11 mouse cellular contexts compared by ENCODE assay signal in genomic region chr11:97115797-97116196, GRCm38 (mm10). TPM values are rescaled to one million over a fixed set of nuclear protein-coding genes. Genes with fewer than 3 reads are reported as not detected.
A peak's percentile ranks its signal among the peaks of the same experiment; 100 is the strongest.
DNase-seq lines count a peak whose midpoint lies in the region; ATAC-seq lines count a peak whose summit lies in the region.
"Had no signal": no experiment of that assay in that cellular context is flagged by ENCODE, and none has a peak within 500 bp of the region (broad histone marks: within the 10 kb centered on the region; RNA-seq: fewer than 3 reads in every experiment).

No protein-coding gene starts in this region.

- peaks cover 16% of the 10 kb centered on the region for H3K4me1 ChIP-seq in liver, embryonic 11.5 days (replicated peaks; ENCODE audit: control insufficient read depth, insufficient read depth, low read length)
- peaks cover 23% of the 10 kb centered on the region for H3K4me1 ChIP-seq in embryonic facial prominence, embryonic 12.5 days
- H3K4me1 ChIP-seq in intestine, embryonic 15.5 days (replicated peaks): peaks cover 15% of the 10 kb centered on the region

- H3K4me3 ChIP-seq in liver, embryonic 11.5 days (ENCODE audit: low read depth, low read length): peak overlapping the region; percentile 39; the same call in 1 of the 2 replicates
- peak overlapping the region; percentile 37 for H3K4me3 ChIP-seq in embryonic facial prominence, embryonic 12.5 days
- H3K4me3 ChIP-seq in intestine, embryonic 15.5 days (replicated peaks): 0 out of 2 replicates have a peak overlapping the region, but pooled peaks have one; percentile 39

- H3K9me3 ChIP-seq in liver, embryonic 11.5 days (ENCODE audit: control insufficient read depth, low read length): no peaks in the 10 kb centered on the region
- H3K9me3 ChIP-seq in embryonic facial prominence, embryonic 12.5 days: no peaks in the 10 kb centered on the region
- no peaks in the 10 kb centered on the region for H3K9me3 ChIP-seq in intestine, embryonic 15.5 days

- 8% methylated on average over 11 of the region's 11 CpGs for WGBS in liver, embryonic 11.5 days
- 7% methylated on average over 11 of the region's 11 CpGs for WGBS in embryonic facial prominence, embryonic 12.5 days
- 9% methylated on average over 11 of the region's 11 CpGs for WGBS in intestine, embryonic 15.5 days

- H3K36me3 ChIP-seq in liver, embryonic 11.5 days (ENCODE audit: control insufficient read depth, insufficient read depth, low read length): no peaks in the 10 kb centered on the region
- no peaks in the 10 kb centered on the region for H3K36me3 ChIP-seq in embryonic facial prominence, embryonic 12.5 days
- H3K36me3 ChIP-seq in intestine, embryonic 15.5 days: no peaks in the 10 kb centered on the region

- peak overlapping the region; percentile 62 for H3K4me2 ChIP-seq in liver, embryonic 11.5 days
- H3K4me2 ChIP-seq in embryonic facial prominence, embryonic 12.5 days (replicated peaks): peak overlapping the region; percentile 83
- H3K4me2 ChIP-seq in intestine, embryonic 15.5 days (replicated peaks): peak overlapping the region; percentile 76

- no peak for ATAC-seq in liver, embryonic 11.5 days (replicated peaks; ENCODE audit: low FRiP score)
- ATAC-seq in embryonic facial prominence, embryonic 12.5 days (ENCODE audit: insufficient number of reproducible peaks, insufficient read depth, low FRiP score, low TSS enrichment): no peak
- ATAC-seq in intestine, embryonic 15.5 days: no peak
- ATAC-seq in neutrophil, adult 5-6 weeks (ENCODE audit: extremely low read depth, insufficient number of reproducible peaks, low FRiP score, poor library complexity, severe bottlenecking): peak; percentile 41; the same call in 1 of the 2 replicates
- ATAC-seq: midbrain, embryonic 16.5 days had no signal

- H3K27me3 ChIP-seq in liver, embryonic 11.5 days (replicated peaks; ENCODE audit: control insufficient read depth, insufficient read depth, low read length): peaks cover 86% of the 10 kb centered on the region
- H3K27me3 ChIP-seq in embryonic facial prominence, embryonic 12.5 days: peaks cover 63% of the 10 kb centered on the region
- H3K27me3 ChIP-seq in intestine, embryonic 15.5 days (replicated peaks): peaks cover 63% of the 10 kb centered on the region

- no peak for DNase-seq in liver, embryonic 11.5 days (ENCODE audit: low spot score)
- DNase-seq in liver (no peak), MN1 (ENCODE audit: low spot score) (no peak)
- DNase-seq in retina, postnatal 1 day: no peak
- no peak for DNase-seq in cerebellum, postnatal 14 days
- DNase-seq: heart, postnatal 14 days; spleen, adult 18-20 months had no signal

- H3K27ac ChIP-seq in liver, embryonic 11.5 days (ENCODE audit: low read depth, low read length): no peak overlapping the region
- H3K27ac ChIP-seq in embryonic facial prominence, embryonic 12.5 days: no peak overlapping the region
- H3K27ac ChIP-seq in intestine, embryonic 15.5 days: no peak overlapping the region

- no peak overlapping the region for H3K9ac ChIP-seq in liver, embryonic 11.5 days (ENCODE audit: low read depth, low read length)
- H3K9ac ChIP-seq in embryonic facial prominence, embryonic 12.5 days: no peak overlapping the region
- no peak overlapping the region for H3K9ac ChIP-seq in intestine, embryonic 15.5 days

RNA-seq across cellular contexts. Expression of gene Tbx21, which starts 0.7 kb away (rescaled TPM):
- polyA plus RNA-seq in liver, embryonic 11.5 days (2014; fragmentation: Nextera tagmentation; extraction: Ambion mirVana): not detected in 2 replicates
- polyA plus RNA-seq in embryonic facial prominence, embryonic 12.5 days (2016; fragmentation: Nextera tagmentation; extraction: Ambion mirVana): 0.14 and 0.20 TPM in 2 replicates
- polyA plus RNA-seq in intestine, embryonic 15.5 days (2015; fragmentation: Nextera tagmentation; extraction: Ambion mirVana): 0.24 and 0.25 TPM in 2 replicates
- total RNA-seq in neutrophil, adult 5-6 weeks (2017): 1.3 and 1.4 TPM in 2 replicates

RNA-seq across cellular contexts. Expression of gene Tbkbp1, which starts 35.5 kb away (rescaled TPM):
- 5.4 and 5.5 TPM in 2 replicates for polyA plus RNA-seq in liver, embryonic 11.5 days (2014; fragmentation: Nextera tagmentation; extraction: Ambion mirVana)
- polyA plus RNA-seq in embryonic facial prominence, embryonic 12.5 days (2016; fragmentation: Nextera tagmentation; extraction: Ambion mirVana): 9.6 and 10.4 TPM in 2 replicates
- polyA plus RNA-seq in intestine, embryonic 15.5 days (2015; fragmentation: Nextera tagmentation; extraction: Ambion mirVana): 3.8 and 4.2 TPM in 2 replicates
- total RNA-seq in neutrophil, adult 5-6 weeks (2017): 11.3 and 13.2 TPM in 2 replicates
